Mouse (Mus musculus) monocyte, adult 2 months (primary cell): ENCODE measurements around the gene Slc6a16.
"Not testable (repeated sequence)": the region's sequence is repeated elsewhere in the genome, so short reads cannot be mapped to it uniquely, and the experiment has no call there.

Experiments used
- DNase-seq, 2 experiments: peaks; one replicate each; pipeline ENCODE4 v3.0.0; 2022; ENCODE audit warnings: low spot score in 2 of 2, low read depth in 1 of 2

The Slc6a16 gene

DNA sequence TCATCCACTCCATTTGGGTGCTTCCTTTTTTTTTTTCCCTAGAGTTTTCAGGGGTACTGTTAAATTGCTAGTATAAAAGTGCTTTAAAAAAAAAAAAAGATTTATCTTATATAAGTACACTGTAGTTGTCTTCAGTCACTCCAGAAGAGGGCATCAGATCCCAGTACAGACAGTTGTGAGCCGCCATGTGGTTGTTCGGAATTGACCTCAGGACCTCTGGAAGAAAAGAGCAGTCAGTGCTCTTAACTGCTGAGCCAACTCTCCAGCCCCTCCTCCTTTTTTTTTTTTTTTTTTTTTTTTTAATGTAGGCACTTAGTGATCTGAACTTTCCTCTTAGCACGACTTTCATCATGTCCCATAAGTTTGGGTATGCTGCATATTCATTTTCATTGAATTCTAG, 6.8 kb downstream of the Slc6a16 start:
- DNase-seq, result no peak

DNA sequence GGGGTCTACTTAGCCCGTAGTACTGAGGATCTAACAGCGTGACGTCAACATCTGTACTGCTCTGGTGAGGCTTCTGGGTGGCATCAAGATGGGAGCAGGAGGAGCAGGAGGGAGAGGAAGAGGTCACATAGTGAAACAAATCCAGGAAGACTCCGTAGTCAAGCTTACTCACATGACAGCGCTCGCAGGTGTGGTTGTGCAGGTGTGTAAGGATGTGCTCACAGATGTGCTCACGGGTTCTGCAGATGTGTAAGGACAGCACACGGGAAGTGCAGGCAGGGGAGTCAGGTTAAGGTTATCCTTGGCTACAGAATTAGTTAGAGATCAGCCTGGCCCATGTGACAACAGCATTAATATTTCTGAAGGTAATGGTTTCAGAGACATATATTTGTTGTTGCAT, 12.9 kb downstream of the Slc6a16 start:
- no peak for DNase-seq

DNA sequence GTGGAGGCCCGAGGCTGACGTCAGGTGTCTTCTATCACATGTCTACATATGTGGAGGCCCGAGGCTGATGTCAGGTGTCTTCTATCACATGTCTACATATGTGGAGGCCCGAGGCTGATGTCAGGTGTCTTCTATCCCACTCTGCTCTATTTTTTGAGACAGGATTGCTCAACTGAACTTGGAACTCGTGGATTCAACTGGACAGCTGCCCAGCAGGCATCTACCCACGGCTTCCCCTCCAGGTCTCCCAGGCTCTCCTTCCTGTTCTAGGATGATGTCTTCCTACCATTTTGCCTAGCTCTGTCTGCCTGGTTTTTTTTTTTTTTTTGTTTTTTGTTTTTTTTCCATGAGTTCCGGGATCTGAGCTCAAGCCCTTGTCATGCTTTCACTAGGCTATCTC, 14.9 kb downstream of the Slc6a16 start:
- not testable (repeated sequence) for DNase-seq

DNA sequence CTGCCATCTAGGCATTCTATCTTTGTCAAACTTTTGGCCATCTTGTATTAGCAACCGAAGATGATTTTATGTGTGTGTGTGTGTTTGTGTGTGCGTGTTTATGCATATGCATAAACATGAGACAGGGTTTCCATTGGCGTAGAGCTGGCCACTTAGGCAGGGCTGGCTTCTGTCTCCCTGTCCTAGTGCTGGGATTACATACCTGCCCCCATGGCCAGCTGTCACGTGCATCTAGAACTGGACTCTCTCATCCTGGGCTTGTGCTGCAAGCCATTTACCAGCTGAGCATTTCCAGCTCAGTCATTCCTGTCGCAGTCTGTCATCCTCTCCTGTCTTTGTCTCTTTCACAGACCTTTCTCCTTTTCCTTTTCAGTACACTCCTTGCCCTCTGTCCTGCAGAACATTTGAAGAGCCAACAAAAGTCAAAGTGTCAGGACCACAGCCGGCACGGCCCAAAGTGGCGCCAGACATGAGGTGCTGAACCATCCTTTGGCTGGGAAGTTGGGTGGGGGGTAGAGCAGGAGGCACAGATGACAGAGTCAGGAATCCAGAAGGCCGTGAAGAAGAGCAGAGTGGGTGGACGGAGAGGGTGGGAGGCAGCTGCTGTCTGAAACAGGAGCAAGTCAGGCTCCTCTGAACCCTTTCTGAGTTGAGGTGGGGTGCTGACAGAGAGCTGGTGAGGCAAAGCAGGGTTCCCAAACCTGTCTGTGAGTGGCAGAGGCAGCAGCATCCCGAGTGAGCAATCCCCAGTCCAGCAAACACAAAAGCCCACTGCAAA, 16.4 kb downstream of the Slc6a16 start:
- DNase-seq, result no peak

DNA sequence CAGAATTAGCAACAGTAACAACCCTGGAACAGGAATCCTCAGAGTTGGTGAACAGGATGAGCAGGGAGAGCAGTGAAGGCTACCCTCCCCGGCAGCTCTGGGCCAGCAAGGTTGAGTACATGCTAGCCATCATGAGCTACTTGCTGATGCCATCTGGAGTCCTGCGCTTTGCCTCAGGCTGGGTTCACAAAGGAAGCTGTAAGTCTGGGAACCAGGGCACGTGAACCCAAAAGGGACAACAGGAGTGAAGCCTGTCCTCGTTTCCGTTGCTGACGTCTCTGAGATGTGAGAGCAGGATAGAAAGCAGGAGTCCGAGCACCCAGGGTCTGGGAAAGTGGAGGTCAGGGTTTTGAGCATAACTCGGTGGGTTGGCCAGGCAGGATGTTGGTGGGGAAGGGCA, 18.4 kb downstream of the Slc6a16 start:
- DNase-seq, result no peak

DNA sequence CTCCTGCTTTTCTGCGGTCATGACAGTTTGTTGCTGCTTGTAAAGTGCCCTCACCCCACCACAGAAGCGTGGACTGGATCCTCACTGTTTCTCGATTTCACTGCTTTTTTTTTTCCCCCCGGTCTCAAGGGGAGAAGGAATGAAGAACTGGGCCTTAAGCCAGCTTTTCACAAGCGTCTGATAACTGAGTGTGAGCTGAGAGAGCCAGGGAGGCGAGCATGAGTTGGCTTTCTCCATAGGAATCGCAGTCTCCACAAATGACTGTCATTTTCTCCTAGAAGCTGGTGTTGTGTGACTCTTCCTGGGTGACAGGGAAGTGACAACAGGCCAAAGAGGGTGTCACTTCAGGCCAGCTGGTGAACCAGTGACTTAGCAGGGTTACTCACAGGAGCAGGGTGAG, 21.4 kb downstream of the Slc6a16 start:
- DNase-seq, result no peak

DNA sequence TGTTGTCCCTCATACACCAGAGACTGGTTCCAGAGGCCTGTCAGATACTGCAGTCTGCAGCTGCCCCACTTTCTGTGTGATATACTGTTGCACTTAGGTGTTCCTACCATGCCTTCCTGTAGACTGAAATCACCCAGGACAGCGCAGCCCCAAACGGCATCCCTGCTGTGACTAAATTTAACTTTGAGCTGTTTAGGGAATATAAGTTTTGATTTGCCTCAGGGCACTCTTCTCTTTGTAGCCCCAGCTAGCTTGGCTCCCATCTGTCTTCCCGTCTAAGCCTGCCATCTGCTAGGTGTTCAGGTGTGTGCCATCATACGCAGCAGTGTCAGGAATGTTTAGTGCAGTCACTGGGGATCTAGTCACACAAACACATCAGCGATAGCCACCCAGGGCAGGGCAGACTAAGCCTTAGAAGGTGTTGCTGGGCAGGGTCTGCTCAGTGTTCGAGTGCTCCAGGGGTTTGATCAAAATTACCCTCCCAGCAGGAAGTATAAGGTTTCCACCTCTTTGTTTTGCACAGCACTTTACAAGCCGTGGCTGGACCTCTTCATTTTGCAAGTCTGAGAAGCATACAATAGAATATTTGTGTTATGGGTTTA, 22.2 kb downstream of the Slc6a16 start:
- no peak for DNase-seq

DNA sequence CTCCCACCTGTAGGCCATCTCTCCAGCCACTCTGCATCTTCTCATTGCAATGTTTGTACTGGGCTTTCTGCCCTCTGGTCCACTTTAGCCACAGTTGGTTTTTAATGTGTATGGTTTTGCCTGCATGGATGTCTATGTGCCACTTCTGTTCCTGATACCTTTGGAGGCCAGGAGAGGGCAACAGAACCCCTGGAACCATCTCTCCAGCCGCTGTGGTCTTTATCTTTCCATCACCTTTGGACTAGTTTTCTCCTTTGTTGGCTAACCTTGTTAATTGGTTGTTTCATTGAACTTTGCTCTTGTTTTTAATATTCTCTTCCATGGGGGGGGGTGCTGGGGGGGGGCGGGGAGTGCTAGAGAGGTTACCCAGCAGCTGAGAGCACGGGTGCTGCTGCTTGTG, 23.5 kb downstream of the Slc6a16 start:
- no peak for DNase-seq

DNA sequence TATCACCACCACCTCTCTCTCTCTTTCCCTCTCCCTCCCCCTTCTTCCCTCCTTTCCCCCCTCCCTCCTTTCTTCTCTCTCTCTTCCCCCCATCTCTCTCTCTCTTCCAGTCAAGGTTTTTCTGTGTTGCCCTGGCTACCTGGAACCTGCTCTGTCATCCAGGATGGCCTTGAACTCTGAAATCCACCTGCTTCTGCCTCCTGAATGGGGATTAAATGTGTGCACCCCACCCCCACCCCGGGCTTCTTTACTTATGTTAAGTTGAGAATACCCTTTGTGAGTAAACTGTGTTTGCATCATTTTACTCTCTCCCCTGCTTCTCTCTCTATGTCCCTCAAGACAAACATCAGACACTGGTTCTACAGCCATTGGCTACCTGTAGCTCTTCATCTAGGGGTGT, 24.6 kb downstream of the Slc6a16 start:
- no peak for DNase-seq

DNA sequence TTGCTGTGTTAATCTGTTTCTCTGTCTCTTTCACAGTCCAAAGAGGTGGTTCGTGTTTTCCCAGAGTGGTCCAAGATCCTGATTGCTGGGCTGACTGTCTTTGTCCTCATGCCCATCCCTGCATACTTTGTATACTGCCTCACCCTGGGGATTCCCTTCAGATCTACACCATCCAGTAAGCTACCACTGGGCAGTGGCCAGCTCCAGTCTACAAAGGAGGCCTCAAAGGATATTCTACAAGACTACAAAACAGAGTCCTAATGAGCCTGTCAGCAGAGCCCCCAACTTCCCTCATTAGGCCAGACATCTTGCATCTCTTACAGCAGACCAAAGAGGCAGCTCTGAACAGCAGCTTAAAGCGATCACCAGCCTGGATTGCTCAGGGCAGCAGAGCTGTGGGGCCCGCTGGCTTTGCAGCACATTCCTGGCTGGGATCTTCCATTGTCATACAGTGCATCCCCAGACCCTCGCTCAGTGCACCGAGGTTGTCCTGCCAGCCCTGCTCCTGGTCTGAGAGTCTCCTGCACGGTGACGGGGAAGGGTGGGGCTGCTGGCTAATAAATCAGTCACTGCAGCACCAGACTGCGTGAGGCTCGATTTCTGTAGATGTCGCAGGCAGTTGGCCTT, 32.0 kb downstream of the Slc6a16 start:
- no peak for DNase-seq

DNA sequence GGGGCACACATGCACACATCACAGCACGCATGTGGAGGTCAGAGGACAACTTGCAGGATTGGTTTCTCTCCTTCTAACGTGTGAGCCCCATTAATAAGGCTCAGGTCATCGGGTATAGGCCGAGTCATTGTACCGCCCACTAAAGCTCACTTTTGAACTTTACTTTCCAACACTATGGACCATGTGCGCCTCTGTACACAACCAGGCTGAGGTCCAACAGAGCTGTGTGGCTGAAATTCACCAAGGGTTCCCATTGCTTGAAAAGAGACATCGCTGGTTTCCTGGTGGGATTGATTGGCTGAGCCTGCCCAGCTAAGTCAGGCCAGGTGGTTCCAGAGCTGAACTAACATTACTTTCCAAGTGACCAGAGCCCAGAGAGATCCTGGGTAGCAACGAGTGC, 32.8 kb downstream of the Slc6a16 start:
- DNase-seq, result no peak

DNA sequence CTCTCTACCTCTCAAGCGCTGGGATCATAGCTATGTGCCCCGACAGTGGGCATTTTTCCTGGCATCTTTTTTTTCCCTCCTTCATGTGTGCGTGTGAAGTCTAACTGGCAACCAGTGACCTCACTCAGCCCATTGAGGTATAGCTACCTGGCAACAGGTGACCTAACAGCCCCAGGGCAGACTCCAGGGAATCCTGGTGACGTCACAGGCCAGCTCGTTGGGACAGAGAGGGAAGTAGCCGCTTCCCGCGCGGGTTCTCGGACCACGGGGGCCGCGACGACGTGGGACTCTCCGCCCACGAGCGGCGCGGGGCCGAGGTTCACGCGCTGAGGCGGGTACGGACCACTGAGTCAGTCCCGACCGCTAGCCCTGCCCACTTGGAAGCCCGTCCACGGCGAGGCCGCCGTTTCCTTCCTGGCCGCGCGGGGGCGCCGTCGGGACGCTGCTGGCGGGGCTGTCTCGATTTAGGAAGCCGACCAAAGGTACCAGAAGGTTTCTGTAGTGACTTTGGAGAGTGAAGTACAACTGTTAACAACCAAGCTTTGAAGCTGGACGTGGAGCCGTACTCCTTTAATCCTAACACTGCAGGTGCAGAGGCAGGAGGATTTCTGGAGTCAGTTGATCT, 36.4 kb downstream of the Slc6a16 start, which contains the start of gene Slc6a21:
Gene Slc6a21 (plus strand): TSS at position 378 of the 625 bp plus-strand sequence.
- DNase-seq, result peak; percentile 51 to 80

DNA sequence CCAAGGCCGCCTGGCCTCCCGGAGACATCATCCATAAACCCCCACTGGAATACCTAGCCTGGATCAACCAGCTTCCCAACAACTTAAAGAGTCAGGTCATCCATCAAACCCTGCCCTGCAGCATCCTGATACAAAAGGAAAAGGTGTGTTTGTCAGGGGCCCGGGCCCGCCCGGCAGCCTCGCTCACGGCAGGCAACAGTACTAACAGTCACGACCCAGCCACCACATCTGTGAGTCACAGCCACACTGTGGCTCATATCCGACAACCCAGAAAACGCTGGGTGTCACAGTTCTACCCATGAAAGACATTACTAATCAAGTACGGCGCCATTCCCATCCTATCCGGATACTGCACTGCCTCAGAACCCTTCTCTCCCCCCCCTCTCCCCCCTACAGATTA, 45.6 kb downstream of the Slc6a16 start:
- no peak for DNase-seq

DNA sequence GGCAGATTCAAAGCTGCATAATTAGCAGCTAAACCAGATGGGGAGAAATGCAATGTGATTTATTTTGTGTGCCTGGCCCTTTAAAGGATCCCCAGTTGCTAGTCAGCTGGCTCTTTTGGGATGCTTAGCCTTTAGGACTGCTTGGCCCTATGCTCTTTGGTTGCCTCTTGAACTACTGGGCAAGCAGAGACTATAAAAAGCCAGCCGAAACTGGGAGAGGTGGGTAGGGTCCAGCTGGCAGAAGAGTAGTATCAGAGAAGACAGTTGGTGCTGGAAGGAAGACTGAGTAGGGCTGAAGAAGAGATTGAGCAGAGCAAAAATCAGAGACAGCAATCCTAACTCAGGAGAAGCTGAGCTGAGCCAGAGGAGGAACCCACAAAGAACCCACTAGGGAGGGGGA, 55.7 kb downstream of the Slc6a16 start:
- DNase-seq, result no peak

DNA sequence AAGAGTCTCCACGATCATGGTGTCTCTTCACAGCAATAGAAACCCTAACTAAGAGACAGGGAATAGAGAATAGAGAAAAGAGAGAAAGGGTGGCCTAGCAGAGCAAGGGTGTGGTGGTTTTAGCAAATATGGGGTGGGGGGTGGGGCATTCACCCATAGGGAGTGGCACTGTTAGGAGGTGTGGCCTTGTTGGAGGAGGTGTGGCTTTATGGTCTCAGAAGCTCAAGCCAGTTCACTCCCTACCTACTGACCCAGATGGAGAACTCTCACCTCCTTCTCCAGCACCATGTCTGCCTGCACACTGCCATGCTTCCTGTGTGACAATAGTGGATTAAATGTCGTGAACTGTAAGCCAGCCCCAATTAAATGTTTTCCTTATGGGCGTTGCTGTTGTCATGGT, 56.7 kb downstream of the Slc6a16 start:
- DNase-seq, result no peak

DNA sequence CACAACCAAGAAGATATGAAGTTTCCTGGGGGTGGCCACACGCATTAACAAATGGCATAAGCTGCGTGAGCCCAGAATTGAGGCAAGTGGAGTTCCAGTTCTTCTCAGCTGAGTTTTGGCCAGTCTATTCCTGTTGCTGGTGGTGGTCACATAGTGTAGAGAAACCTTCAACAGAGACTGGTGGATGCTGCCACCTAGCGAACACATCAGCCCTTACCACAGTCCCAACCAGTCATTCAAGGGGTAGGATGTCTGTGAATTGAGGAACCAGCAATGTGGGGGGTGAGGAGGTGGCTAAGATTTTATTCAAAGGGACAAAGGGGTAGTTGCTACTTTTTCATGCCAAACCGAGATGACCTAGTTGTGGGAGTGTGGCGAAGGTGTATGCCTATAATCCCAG, 58.9 kb downstream of the Slc6a16 start:
- peak; percentile 30 to 55 for DNase-seq

DNA sequence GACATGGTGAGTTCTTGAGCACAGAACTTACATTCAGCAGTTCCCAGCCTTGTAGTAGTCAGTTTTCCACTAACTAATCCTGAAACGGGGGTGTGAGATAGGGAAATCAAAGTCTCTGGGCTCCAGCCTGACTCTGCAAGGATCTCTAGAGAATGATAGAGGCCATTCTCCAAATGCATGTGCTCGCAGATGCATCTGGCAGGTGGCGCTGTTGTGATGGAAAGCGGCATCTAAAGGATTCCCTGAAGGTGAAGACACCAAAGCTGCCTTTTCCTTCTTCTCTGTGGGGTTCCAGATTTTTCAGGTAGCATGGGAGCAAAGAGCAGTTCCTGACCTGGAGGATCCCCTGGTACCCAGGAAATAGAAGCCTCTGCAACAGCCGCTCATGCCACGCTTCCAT, 59.4 kb downstream of the Slc6a16 start:
- no peak for DNase-seq

DNA sequence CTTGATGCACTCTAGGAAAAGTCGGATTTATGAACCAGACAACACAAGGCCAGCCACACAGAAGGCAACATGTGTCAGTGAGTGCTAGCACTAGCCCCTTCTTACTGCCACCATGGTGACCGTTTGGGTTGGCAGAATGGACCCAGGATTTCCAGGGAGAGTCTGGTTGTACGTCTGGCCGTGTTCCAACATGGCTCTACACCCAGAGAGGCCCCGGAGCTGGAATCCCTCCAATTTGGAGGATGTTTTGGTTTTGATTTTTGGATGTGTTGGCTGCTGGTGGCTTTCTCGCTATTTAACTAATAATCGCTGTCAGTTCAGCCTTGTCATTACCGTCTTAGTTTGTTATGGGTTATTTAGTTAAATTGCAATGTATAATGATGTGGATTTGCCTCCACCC, 61.7 kb downstream of the Slc6a16 start:
- no peak for DNase-seq

DNA sequence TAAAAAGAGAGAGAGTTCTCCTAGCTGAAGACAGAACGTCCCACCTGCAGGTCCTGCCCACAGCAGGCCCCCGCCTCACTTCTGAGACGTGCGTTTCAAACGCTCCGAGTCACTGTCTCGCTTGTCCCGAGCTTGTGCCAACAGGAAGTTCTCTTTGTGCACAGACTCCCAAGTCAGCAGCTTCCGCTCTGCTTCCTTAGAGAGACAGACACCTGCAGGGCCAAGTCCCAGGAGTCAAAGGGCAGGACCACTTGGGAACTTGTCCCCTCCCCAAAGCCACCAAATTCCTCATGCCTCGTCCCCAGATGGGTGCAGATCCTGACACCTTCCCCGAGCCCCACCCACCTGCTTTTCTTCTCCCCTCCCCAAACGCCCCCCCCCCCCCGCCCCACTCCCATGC, 64.0 kb downstream of the Slc6a16 start:
- no peak for DNase-seq

DNA sequence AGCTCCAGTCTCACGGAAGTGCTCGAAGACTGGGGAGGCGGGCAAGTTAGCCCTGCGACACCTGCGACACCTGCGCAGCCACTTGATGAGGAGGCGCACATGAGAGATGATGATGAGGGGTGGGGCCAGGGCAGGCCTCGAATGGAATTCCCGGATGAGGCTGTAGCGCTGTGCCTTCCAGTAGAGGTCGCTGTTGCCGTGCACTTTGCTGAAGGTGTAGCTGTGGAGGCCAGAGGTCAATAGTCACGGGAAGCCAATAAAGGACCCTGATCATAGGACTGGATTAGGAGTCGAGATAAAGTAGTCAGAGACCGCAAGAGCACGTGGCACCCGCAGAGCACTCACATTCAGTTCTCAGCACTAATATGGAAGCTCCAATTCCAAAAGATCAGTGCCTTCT, 64.4 kb downstream of the Slc6a16 start:
- DNase-seq, result no peak

DNA sequence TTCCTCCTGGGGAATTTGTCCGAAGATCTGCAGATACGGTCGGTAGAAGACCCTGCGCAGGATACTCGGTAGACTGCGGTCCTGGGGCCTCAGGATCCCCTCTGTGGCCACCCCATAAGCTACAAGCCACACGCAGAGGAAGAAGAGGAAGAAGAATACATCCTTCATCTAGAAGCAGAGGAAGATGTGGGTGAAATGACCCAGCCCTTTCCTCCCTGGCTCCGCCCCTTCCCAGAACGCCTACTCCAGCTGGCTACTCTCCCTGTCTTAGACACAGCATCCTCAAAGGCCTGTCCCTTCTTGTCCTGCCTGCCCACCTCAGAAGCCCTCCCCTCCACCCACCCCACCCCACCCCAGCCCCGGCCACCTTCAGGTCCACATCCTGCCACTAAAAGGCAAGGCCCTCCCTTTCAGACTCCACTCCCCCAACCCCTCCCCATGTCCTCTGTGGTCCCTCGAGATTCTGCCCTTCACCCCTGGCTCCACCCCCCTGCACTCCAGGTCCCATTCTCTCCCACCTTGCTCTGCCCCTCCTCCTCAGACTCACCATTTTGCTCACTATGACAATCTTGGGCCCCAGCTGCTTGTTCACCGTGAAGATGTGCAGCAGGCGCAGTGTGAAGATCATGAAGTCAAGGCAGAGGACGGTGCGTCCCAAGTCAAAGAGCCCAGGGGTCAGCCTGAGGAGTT, 67.8 kb downstream of the Slc6a16 start:
- DNase-seq, result no peak
